Mouse (Mus musculus) testis, adult 2 months (tissue): ENCODE data around the gene Negr1.

ENCODE experiments used
- CTCF ChIP-seq: fragments of 200-500 bp; IDR thresholded peaks from 2 replicates; pipeline ENCODE4 v1.5.1; 2012; ENCODE audit warnings: low read depth, mild to moderate bottlenecking, inconsistent platforms, low read length, moderate library complexity; ENCODE audit not compliant: control insufficient read depth, insufficient read depth, insufficient replicate concordance
- POLR2A ChIP-seq: fragments of 200-500 bp; IDR thresholded peaks from 2 replicates; pipeline ENCODE4 v1.6.1; 2012; ENCODE audit warnings: low read depth, mild to moderate bottlenecking, inconsistent platforms, low read length, moderate library complexity; ENCODE audit not compliant: control insufficient read depth

DNA sequence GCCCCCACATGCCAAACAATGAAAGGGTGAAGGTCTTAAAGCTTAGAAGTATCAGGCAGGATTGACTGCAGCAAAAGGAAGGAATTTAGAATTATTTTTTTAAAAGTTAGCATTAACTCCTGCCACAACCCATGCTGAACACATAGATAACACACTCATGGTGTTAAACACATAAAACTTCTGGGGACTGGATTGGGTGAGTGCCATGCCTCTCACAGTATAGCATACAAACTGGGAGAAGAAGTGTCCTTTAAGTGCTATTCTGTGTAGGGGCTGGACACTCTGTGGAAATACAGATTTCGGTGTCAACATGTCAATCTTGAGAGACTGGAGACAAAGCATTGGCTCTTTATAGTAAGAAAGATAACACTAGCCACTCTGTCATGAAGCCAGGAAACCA, 519.0 kb downstream of the Negr1 start:
- TF ChIP-seq CTCF (no peak), POLR2A (no peak)
